Comparison of ENCODE assay signal across 21 mouse cellular contexts in the genomic region with DNA sequence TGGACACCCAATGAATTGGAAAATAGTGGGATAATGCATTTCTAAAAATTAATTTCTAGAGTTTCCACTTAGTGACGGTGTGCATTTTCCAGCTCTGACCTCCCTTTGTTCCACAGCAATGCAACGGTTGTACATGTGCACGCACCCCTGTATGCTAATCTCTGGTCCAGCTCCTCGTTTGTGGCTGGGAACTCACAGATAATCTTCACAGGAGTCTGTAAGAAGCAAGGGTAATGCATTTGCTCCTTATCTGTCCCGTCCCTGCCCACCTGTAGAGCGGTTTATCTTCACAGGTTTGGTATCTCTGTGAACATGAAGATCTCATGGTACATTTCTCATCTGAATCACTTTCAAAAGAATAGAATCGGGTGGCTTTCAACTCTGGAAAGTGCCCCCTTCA.
"Had no signal": no experiment of that assay in that cellular context is flagged by ENCODE, and none has a peak within 500 bp of the region (broad histone marks: within the 10 kb centered on the region; RNA-seq: fewer than 3 reads in every experiment).

No protein-coding gene starts in this region.

- H3K4me3 ChIP-seq: layer of hippocampus, adult 2 months; limb, embryonic 10.5 days; limb, embryonic 13.5 days; midbrain, embryonic 12.5 days; midbrain, embryonic 15.5 days; neural tube, embryonic 12.5 days; neural tube, embryonic 15.5 days; stomach, embryonic 15.5 days had no signal

- ATAC-seq: intestine, postnatal 0 days; midbrain, embryonic 15.5 days had no signal

- DNase-seq: kidney, adult 2 months; kidney, postnatal 25 days; layer of hippocampus, adult 9-11 months; lung, adult 2 months; lung, postnatal 14 days; lung, postnatal 4 days; right cerebral cortex, adult 18-20 months; right cerebral cortex, postnatal 14 days; right cerebral cortex, postnatal 4 days; spleen, adult 18-20 months; thymus, postnatal 25 days had no signal

- H3K9ac ChIP-seq: limb, embryonic 13.5 days; midbrain, embryonic 12.5 days; midbrain, embryonic 15.5 days; neural tube, embryonic 12.5 days; neural tube, embryonic 15.5 days; stomach, embryonic 15.5 days had no signal

- H3K4me2 ChIP-seq: limb, embryonic 13.5 days; midbrain, embryonic 12.5 days; midbrain, embryonic 15.5 days; neural tube, embryonic 12.5 days; neural tube, embryonic 15.5 days; stomach, embryonic 15.5 days had no signal

- H3K9me3 ChIP-seq: limb, embryonic 10.5 days; limb, embryonic 13.5 days; midbrain, embryonic 12.5 days; midbrain, embryonic 15.5 days; neural tube, embryonic 12.5 days; neural tube, embryonic 15.5 days; stomach, embryonic 15.5 days had no signal

- H3K27ac ChIP-seq: kidney, postnatal 0 days; layer of hippocampus, adult 2 months; limb, embryonic 10.5 days; limb, embryonic 13.5 days; midbrain, embryonic 12.5 days; midbrain, embryonic 15.5 days; neural tube, embryonic 12.5 days; neural tube, embryonic 15.5 days; stomach, embryonic 15.5 days had no signal

- H3K4me1 ChIP-seq: stomach, embryonic 15.5 days had no signal

- H3K36me3 ChIP-seq: limb, embryonic 10.5 days; limb, embryonic 13.5 days; midbrain, embryonic 12.5 days; midbrain, embryonic 15.5 days; neural tube, embryonic 12.5 days; neural tube, embryonic 15.5 days; stomach, embryonic 15.5 days had no signal

- H3K27me3 ChIP-seq: limb, embryonic 13.5 days; midbrain, embryonic 12.5 days; midbrain, embryonic 15.5 days; neural tube, embryonic 12.5 days; neural tube, embryonic 15.5 days; stomach, embryonic 15.5 days had no signal
